Mouse (Mus musculus): ENCODE results near the gene Pigh.

GRCm38 (mm10) chr12:79047203-79047602 lies 42.2 kb downstream of the Pigh start:
- TF ChIP-seq POLR2A (IDR thresholded peaks at IDR 0.05; ENCODE audit: control insufficient read depth, low read depth, low read length) = no peak
- TF ChIP-seq CTCF (IDR thresholded peaks at IDR 0.05; ENCODE audit: control insufficient read depth, insufficient read depth, insufficient replicate concordance, low read depth, low read length) = no peak
